Mouse (Mus musculus): Measurements from ENCODE around the gene Zbtb41. TPM values are rescaled to one million over a fixed set of nuclear protein-coding genes. Genes with fewer than 3 reads are reported as not detected.

Gene Zbtb41
- total RNA-seq, 4 experiments from 2014 or later: 15.1 to 21.2 (median 16.1) TPM

GRCm38 (mm10) chr1:139465936-139466335, 43.8 kb downstream of the Zbtb41 start:
- no peak for DNase-seq (ENCODE audit: low spot score in 2 of 2)

- DNase-seq (ENCODE audit: low spot score in 2 of 2): no peak
These were observed 56.8 kb downstream of the Zbtb41 start for GRCm38 (mm10) chr1:139478898-139479297.

- no peak for DNase-seq (ENCODE audit: low spot score in 2 of 2)
These were observed 58.2 kb downstream of the Zbtb41 start for GRCm38 (mm10) chr1:139480246-139480645.

- DNase-seq (ENCODE audit: low spot score in 2 of 2): no peak
These were observed 59.1 kb downstream of the Zbtb41 start for GRCm38 (mm10) chr1:139481146-139481545.

- DNase-seq (ENCODE audit: low spot score in 2 of 2): no peak
These were observed 72.5 kb downstream of the Zbtb41 start for GRCm38 (mm10) chr1:139494630-139495029.

GRCm38 (mm10) chr1:139495408-139495807, 73.3 kb downstream of the Zbtb41 start:
- no peak for DNase-seq (ENCODE audit: low spot score in 2 of 2)

- no peak for DNase-seq (ENCODE audit: low spot score in 2 of 2)
These were observed 74.1 kb downstream of the Zbtb41 start for GRCm38 (mm10) chr1:139496212-139496611.

GRCm38 (mm10) chr1:139499751-139500150, 77.7 kb downstream of the Zbtb41 start:
- no peak for DNase-seq (ENCODE audit: low spot score in 2 of 2)

- DNase-seq (ENCODE audit: low spot score in 2 of 2): no peak
These were observed 79.2 kb downstream of the Zbtb41 start, which contains the start of gene F13b for GRCm38 (mm10) chr1:139501258-139501752. Gene F13b, plus strand, starts transcription at chr1:139501702.

Other genes starting within 250 kb of the Zbtb41 start
- gene Crb1, start 45.2 kb upstream of the Zbtb41 start, total RNA-seq (2022): not detected
- under 1 TPM in 2 of 4 experiments, not detected in 2; 0.05 to 0.12 TPM for gene Aspm, start 32.5 kb downstream of the Zbtb41 start, total RNA-seq (2022)
- not detected for gene F13b, start 79.4 kb downstream of the Zbtb41 start, total RNA-seq (2022)
- gene Cfhr1, start 138.0 kb downstream of the Zbtb41 start, total RNA-seq (2022): not detected